Mouse (Mus musculus): ENCODE data around the gene Grb10.

Grb10 gene

DNA sequence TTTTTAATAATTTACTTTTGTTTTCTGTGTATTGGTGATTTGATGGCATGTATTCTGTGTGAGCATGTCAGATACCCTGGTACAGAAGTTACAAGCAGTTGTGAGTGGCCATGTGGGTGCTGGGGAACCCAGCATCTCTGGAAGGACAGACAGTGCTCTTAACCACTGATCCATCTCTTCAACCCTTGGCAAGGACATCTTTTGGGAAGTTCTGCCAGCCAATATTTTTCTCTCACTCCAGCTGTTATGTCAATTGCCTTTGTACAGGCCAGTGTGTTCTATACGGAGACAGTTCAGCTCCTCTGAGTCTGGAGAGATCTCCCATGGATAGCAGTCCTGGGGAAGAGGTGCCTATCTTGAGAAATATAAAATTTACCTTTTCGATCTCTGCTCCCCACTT, 116.4 kb downstream of the Grb10 start:
- in situ Hi-C loops (cut with MboI, MseI), result no loop called here

DNA sequence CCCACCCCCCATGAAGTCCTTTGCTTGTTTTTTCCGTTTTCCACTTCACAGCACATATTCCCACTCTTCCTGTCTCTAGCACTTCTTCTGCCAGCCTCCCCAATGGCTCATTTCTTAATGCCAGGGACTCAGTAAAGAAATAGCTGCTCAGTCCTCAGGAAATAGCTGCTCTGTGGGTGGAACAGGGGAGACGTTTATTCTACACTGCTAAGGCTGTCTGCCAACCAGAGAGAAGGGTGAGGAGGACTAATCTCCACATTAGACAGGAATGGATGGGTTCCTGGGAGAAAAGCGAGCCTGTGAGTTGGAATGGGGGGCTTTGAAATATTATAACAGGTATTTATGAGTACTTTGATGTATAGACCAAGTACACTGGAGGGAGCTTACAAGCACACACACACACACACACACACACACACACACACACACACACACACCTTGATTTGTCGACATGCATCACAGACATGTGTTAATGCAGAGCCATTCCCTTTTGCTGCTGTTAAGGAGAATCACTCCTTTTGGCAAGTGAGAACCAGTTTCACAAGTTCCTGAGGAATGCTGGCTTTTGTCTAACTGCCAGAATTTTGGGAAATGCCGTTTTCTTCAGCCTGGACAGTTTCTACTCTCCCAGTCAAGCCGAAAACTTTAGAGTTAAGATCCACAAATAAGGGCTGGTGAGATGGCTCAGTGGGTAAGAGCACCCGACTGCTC, 130.6 kb downstream of the Grb10 start:
- in situ Hi-C loops (cut with MboI, MseI), result no loop called here

- in situ Hi-C loops (cut with MboI, MseI), result no loop called here
These were observed 133.0 kb downstream of the Grb10 start for GRCm38 (mm10) chr11:11905518-11905917.

DNA sequence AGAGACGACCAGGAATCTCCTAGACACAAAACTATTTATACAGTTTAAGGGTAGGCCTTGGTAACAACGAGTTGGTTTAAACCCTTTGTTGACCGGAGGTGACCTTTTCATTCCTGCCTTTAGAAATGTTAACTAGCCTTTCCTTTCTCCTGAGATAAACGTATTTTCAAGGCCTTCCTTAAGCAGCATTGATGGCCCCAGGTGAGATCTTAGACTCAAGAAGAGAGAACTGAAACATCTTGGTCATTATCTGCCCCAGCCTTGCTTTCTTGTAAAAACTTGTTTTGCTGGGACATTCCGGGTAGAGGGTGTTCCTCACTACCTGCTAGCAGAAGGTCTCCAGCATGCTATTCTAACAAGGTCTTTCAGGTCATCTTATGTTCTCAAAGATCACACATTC, 133.5 kb downstream of the Grb10 start:
- in situ Hi-C loops (cut with MboI, MseI), result no loop called here

GRCm38 (mm10) chr11:11901509-11901908, 137.0 kb downstream of the Grb10 start:
- in situ Hi-C loops (cut with MboI, MseI), result no loop called here

- in situ Hi-C loops (cut with MboI, MseI), result no loop called here
These were observed 140.0 kb downstream of the Grb10 start for GRCm38 (mm10) chr11:11898496-11898895.

- in situ Hi-C loops (cut with MboI, MseI), result no loop called here
These were observed 140.7 kb downstream of the Grb10 start, which contains the start of gene Ddc for GRCm38 (mm10) chr11:11897645-11898357. Gene Ddc (minus strand): TSS chr11:11898144.

DNA sequence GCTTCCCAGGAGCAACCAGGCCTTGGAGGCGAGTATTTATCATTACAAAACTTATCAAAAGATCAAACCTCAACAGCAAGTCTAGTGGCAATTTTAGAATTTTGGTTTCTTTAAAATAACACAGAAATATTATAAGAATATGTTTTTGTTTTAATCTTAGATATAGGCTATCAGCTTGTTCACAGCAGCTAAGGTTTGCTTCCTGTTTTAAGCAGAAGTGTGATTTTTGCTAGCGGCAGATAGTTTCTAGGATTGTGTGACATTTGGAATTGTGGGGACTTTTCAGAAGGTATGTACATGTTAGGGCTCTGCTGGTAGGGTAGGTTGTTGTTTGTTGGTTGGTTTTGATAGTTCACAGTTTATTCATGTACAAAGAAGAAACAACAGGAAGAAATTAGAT, 143.0 kb downstream of the Grb10 start:
- in situ Hi-C loops (cut with MboI, MseI), result no loop called here

DNA sequence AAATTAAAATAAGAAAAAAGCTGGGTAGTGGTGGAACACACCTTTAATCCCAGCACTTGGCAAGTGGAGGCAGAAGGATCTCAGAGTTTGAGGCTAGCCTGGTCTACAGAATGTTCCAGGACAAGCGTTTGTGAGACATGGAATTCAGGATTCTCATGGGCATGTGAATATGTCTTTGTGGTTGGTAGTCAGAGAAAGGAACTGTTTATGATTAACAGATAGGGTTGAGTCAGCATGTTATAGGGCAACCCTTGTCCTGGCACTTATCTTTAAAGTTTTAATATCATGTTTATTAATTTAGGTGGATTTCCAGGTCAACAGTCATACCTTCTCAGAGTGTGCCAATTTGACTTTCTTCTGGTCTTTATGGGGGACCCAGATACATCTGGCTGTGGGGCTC, 144.7 kb downstream of the Grb10 start:
- in situ Hi-C loops (cut with MboI, MseI), result no loop called here

DNA sequence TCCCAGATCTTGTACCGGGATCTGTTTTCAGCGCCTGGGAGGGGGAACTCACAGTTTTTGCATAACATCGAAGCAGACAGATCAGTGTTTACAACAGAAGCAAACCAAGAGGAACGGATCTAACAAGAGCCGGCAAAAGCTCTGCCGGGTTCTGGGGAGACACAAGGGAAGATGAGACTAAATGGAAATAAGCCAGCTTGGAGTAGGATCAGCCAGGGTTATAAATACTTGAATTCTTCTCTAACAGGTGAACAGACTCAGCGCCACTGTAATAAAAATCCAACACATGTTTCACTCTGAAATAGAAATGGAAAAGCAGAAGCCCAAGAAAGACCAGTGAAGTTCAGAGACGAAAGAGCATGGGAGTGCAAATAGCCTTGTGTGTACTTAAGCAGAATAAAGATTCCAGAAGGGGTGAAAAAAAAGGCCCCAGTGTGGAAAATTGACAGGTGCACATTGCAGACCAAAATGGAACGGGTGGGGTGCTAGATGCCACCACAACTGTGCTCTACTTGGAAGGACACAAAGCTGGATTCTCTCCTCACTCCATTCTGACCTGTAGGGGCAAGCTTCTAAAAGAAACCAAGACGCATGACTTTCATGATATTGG, 145.4 kb downstream of the Grb10 start:
- in situ Hi-C loops (cut with MboI, MseI), result no loop called here

DNA sequence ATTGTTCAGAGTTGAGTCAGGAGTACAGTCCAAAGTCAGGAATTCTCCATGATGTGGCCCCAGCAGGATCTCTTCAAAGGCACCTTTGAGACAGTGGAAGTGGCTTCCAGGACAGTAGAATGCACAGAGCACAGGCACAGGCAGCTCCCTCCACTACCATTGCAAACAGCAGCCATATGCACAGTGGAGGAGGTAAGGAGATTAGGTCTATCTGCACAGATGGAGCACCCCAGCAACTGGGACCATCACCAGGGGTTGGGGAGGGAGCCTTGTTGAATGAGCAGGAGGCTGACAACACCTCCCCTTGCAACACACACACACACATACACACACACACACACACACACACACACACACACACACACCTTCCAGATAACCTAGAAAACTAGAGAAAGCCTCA, 146.7 kb downstream of the Grb10 start:
- in situ Hi-C loops (cut with MboI, MseI), result no loop called here

DNA sequence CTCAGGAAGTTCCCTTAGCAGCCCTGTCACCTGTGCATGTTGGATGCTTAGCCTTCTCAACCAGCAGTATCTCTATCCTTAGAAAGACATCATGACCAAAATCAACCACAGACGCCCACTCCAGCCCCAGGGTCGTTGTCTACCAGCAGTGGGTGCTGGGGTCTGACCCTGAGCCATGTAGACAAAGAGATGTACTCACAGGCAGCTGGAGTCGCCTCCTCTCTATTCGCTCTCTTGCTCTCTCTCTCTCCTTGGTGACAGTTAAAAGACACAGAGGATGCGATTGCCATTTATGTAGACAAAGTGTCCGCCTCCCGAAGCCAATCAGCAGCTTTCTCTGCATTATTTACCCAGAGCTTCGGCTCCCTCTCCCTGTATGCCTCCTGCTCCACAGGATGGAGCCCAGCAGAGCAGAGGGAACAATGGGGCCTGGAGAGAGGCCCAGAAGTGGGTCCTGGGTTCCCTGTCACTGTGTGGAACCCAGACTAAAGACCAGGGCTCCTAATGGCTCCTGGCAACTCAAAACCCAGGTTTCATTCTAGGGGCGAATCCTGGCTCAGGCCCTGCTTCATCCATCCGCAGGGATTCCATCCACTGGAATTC, 148.2 kb downstream of the Grb10 start:
- in situ Hi-C loops (cut with MboI, MseI), result no loop called here

GRCm38 (mm10) chr11:11888727-11889126, 149.8 kb downstream of the Grb10 start:
- in situ Hi-C loops (cut with MboI, MseI), result no loop called here

DNA sequence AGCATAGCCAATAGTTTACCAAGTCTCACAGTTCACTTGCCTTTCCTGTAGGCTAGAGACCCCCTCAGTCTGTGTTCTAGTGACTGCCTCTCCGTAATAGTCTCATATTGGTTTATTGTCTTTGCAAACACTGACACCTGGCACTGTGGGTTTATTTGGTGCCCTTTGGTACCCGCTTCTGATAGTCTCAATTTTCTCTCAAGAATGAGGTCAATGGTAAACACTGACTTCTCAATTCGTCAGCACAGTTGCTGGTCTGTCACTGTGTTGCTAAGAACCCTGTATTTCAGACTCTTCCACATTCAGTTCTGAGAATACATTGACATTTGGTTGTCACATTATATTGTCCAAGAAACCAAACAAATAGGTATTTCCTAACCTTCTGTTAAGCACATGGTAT, 150.4 kb downstream of the Grb10 start:
- in situ Hi-C loops (cut with MboI, MseI), result no loop called here

DNA sequence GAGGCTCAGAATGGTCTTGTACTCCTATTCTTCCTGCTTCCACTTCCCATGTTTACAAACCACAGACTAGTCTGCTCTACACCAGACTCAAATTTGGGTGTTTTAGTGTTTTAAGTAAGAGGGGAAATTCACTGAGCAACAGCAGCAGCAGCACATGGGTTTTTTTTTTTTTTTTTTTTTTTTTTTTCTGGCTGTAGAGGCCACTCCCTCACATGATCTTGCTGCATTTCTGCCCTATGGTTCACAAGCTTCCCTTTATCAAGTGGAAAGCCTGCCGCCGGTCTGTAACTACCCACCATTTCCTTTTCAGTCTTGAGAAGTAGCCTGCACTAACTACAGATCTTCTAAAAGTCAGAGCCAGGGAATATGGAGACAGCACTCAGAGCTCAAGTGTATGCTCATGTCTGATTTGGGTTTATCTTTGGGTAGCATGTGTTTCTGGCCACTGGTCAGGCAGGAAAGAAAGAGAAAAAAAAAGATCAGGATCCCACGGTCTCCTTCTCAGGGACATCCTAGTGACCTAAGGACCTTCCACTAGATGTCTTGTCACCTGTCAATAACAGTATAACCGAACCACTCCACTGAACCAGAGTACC, 152.0 kb downstream of the Grb10 start:
- in situ Hi-C loops (cut with MboI, MseI), result no loop called here

- in situ Hi-C loops (cut with MboI, MseI), result no loop called here
These were observed 152.6 kb downstream of the Grb10 start for GRCm38 (mm10) chr11:11885921-11886320.

GRCm38 (mm10) chr11:11885246-11885643, 153.2 kb downstream of the Grb10 start:
- in situ Hi-C loops (cut with MboI, MseI), result no loop called here

- in situ Hi-C loops (cut with MboI, MseI), result no loop called here
These were observed 153.8 kb downstream of the Grb10 start for GRCm38 (mm10) chr11:11884533-11885245.

- in situ Hi-C loops (cut with MboI, MseI), result no loop called here
These were observed 156.7 kb downstream of the Grb10 start for GRCm38 (mm10) chr11:11881783-11882155.

GRCm38 (mm10) chr11:11881026-11881782, 157.3 kb downstream of the Grb10 start:
- in situ Hi-C loops (cut with MboI, MseI), result no loop called here
